In genomic region chr3:84615050-84615855, GRCm38 (mm10) we compare ENCODE assay signal across 8 mouse cellular contexts. TPM values are rescaled to one million over a fixed set of nuclear protein-coding genes. Genes with fewer than 3 reads are reported as not detected.
DNase-seq lines count a peak whose midpoint lies in the region; ATAC-seq and TF ChIP-seq lines count a peak whose summit lies in the region.

No protein-coding gene starts in this region.

- no peak overlapping the region for H3K4me2 ChIP-seq in forebrain, embryonic 14.5 days (ENCODE audit: low read length)
- no peak overlapping the region for H3K4me2 ChIP-seq in liver, postnatal 0 days (ENCODE audit: low read depth, low read length)
- no peak overlapping the region for H3K4me2 ChIP-seq in liver, embryonic 11.5 days

- no peaks in the 10 kb centered on the region for H3K27me3 ChIP-seq in forebrain, embryonic 14.5 days (replicated peaks; ENCODE audit: control insufficient read depth, insufficient read depth, low read length)
- no peaks in the 10 kb centered on the region for H3K27me3 ChIP-seq in forebrain, embryonic 10.5 days (ENCODE audit: poor library complexity, severe bottlenecking)
- H3K27me3 ChIP-seq in liver, postnatal 0 days (ENCODE audit: insufficient read depth, low read length) = no peaks in the 10 kb centered on the region
- no peaks in the 10 kb centered on the region for H3K27me3 ChIP-seq in liver, embryonic 11.5 days (replicated peaks; ENCODE audit: control insufficient read depth, insufficient read depth, low read length)

- no peaks in the 10 kb centered on the region for H3K4me1 ChIP-seq in forebrain, embryonic 14.5 days (ENCODE audit: control insufficient read depth, insufficient read depth, low read length)
- H3K4me1 ChIP-seq in forebrain, embryonic 10.5 days = no peaks in the 10 kb centered on the region
- no peaks in the 10 kb centered on the region for H3K4me1 ChIP-seq in liver, postnatal 0 days (ENCODE audit: insufficient read depth)
- H3K4me1 ChIP-seq in liver, embryonic 11.5 days (replicated peaks; ENCODE audit: control insufficient read depth, insufficient read depth, low read length) = no peaks in the 10 kb centered on the region

- no peaks in the 10 kb centered on the region for H3K9me3 ChIP-seq in forebrain, embryonic 14.5 days (replicated peaks; ENCODE audit: control insufficient read depth, low read length)
- H3K9me3 ChIP-seq in forebrain, embryonic 10.5 days = no peaks in the 10 kb centered on the region
- no peaks in the 10 kb centered on the region; the same call in 1 of the 2 replicates for H3K9me3 ChIP-seq in liver, postnatal 0 days (ENCODE audit: low read length)
- no peaks in the 10 kb centered on the region for H3K9me3 ChIP-seq in liver, embryonic 11.5 days (ENCODE audit: control insufficient read depth, low read length)

- TF ChIP-seq EP300 in liver, postnatal 0 days (IDR thresholded peaks at IDR 0.05; ENCODE audit: low read depth) = no peak

- 29% methylated on average over 5 of the region's 5 CpGs for WGBS in forebrain, embryonic 14.5 days
- WGBS in forebrain, embryonic 10.5 days = 25% methylated on average over 5 of the region's 5 CpGs
- 19% methylated on average over 5 of the region's 5 CpGs for WGBS in liver, postnatal 0 days (ENCODE audit: insufficient replicate concordance)
- WGBS in liver, embryonic 11.5 days = 20% methylated on average over 5 of the region's 5 CpGs

- TF ChIP-seq CTCF in liver, postnatal 0 days (IDR thresholded peaks at IDR 0.05; ENCODE audit: low read depth) = peak; percentile 76

- H3K36me3 ChIP-seq in forebrain, embryonic 14.5 days (ENCODE audit: control insufficient read depth, insufficient read depth, low read length) = no peaks in the 10 kb centered on the region
- no peaks in the 10 kb centered on the region for H3K36me3 ChIP-seq in forebrain, embryonic 10.5 days (replicated peaks)
- no peaks in the 10 kb centered on the region for H3K36me3 ChIP-seq in liver, postnatal 0 days (replicated peaks; ENCODE audit: insufficient read depth, low read length)
- H3K36me3 ChIP-seq in liver, embryonic 11.5 days (ENCODE audit: control insufficient read depth, insufficient read depth, low read length) = no peaks in the 10 kb centered on the region

- no peak overlapping the region for H3K4me3 ChIP-seq in forebrain, embryonic 14.5 days (ENCODE audit: low read depth, low read length)
- no peak overlapping the region for H3K4me3 ChIP-seq in forebrain, embryonic 10.5 days
- no peak overlapping the region for H3K4me3 ChIP-seq in liver, postnatal 0 days (ENCODE audit: low read depth, low read length)
- H3K4me3 ChIP-seq in liver, embryonic 11.5 days (ENCODE audit: low read depth, low read length) = no peak overlapping the region

- peak; percentile 60; the same call in 1 of the 2 replicates for ATAC-seq in forebrain, embryonic 14.5 days
- ATAC-seq in liver, postnatal 0 days = no peak
- no peak for ATAC-seq in liver, embryonic 11.5 days (replicated peaks; ENCODE audit: low FRiP score)
- ATAC-seq in megakaryocyte, adult 5-6 weeks (ENCODE audit: poor library complexity, severe bottlenecking) = peak; percentile 98

- DNase-seq in forebrain, embryonic 14.5 days (ENCODE audit: low spot score) = peak; percentile 81
- DNase-seq in forebrain, embryonic 10.5 days (ENCODE audit: extremely low spot score, low spot score) = no peak
- no peak for DNase-seq in liver, postnatal 0 days
- DNase-seq in liver, embryonic 11.5 days (ENCODE audit: low spot score) = no peak
- DNase-seq in brain, adult 2 months (ENCODE audit: low read depth, low spot score) = peak; percentile 77
- peak; percentile 13 to 23 for DNase-seq in heart, postnatal 36 days
- no peak for DNase-seq in spleen, postnatal 4 days (ENCODE audit: low spot score in 2 of 2)

- intact Hi-C loops in heart, postnatal 36 days (cut with DNase I) = loop anchor here (1.0 to 5.0 kb wide), 4 partner anchors 78 to 292 kb away; no protein-coding TSS in a partner anchor

- no peak overlapping the region for H3K27ac ChIP-seq in forebrain, embryonic 14.5 days (ENCODE audit: low read depth, low read length)
- H3K27ac ChIP-seq in forebrain, embryonic 10.5 days = no peak overlapping the region
- H3K27ac ChIP-seq in liver, postnatal 0 days (ENCODE audit: low read depth) = no peak overlapping the region
- no peak overlapping the region for H3K27ac ChIP-seq in liver, embryonic 11.5 days (ENCODE audit: low read depth, low read length)

- no peak overlapping the region for H3K9ac ChIP-seq in forebrain, embryonic 14.5 days (ENCODE audit: low read length)
- no peak overlapping the region for H3K9ac ChIP-seq in liver, postnatal 0 days (replicated peaks)
- H3K9ac ChIP-seq in liver, embryonic 11.5 days (ENCODE audit: low read depth, low read length) = no peak overlapping the region

RNA-seq across cellular contexts. Expression of gene Tigd4, which starts 21.9 kb away (rescaled TPM):
- polyA plus RNA-seq in forebrain, embryonic 14.5 days (2014; fragmentation: Nextera tagmentation; extraction: Ambion mirVana) = not detected in 2 replicates
- polyA plus RNA-seq in forebrain, embryonic 10.5 days (2016; fragmentation: Nextera tagmentation; extraction: Ambion mirVana) = 0.06 TPM in 1 of 2 replicates, not detected in the other
- polyA plus RNA-seq in liver, postnatal 0 days (2015; fragmentation: Nextera tagmentation; extraction: Ambion mirVana) = not detected in 2 replicates
- not detected in 2 replicates for polyA plus RNA-seq in liver, embryonic 11.5 days (2014; fragmentation: Nextera tagmentation; extraction: Ambion mirVana)
- total RNA-seq in heart, postnatal 36 days (2021) = under 1 TPM in 1 of 2 experiments, not detected in 1; 0.08 TPM
- not detected in 2 replicates for total RNA-seq in megakaryocyte, adult 5-6 weeks (2015)
- total RNA-seq in megakaryocyte, adult 5-6 weeks (2017) = not detected in 2 replicates

RNA-seq across cellular contexts. Expression of gene Arfip1, which starts 32.8 kb away (rescaled TPM):
- polyA plus RNA-seq in forebrain, embryonic 14.5 days (2014; fragmentation: Nextera tagmentation; extraction: Ambion mirVana) = 24.2 and 26.9 TPM in 2 replicates
- 32.0 and 34.8 TPM in 2 replicates for polyA plus RNA-seq in forebrain, embryonic 10.5 days (2016; fragmentation: Nextera tagmentation; extraction: Ambion mirVana)
- 13.2 and 15.1 TPM in 2 replicates for polyA plus RNA-seq in liver, postnatal 0 days (2015; fragmentation: Nextera tagmentation; extraction: Ambion mirVana)
- polyA plus RNA-seq in liver, embryonic 11.5 days (2014; fragmentation: Nextera tagmentation; extraction: Ambion mirVana) = 30.9 and 33.7 TPM in 2 replicates
- 10 to 100 TPM; 13.8 to 19.5 TPM for total RNA-seq in heart, postnatal 36 days (2021)
- total RNA-seq in megakaryocyte, adult 5-6 weeks (2015) = 54.8 and 58.1 TPM in 2 replicates
- total RNA-seq in megakaryocyte, adult 5-6 weeks (2017) = 91.4 and 91.8 TPM in 2 replicates

RNA-seq across cellular contexts. Expression of gene Tmem154, which starts 50.7 kb away (rescaled TPM):
- 0.95 and 0.96 TPM in 2 replicates for polyA plus RNA-seq in forebrain, embryonic 14.5 days (2014; fragmentation: Nextera tagmentation; extraction: Ambion mirVana)
- 0.18 and 0.27 TPM in 2 replicates for polyA plus RNA-seq in forebrain, embryonic 10.5 days (2016; fragmentation: Nextera tagmentation; extraction: Ambion mirVana)
- polyA plus RNA-seq in liver, postnatal 0 days (2015; fragmentation: Nextera tagmentation; extraction: Ambion mirVana) = 2.9 and 3.5 TPM in 2 replicates
- polyA plus RNA-seq in liver, embryonic 11.5 days (2014; fragmentation: Nextera tagmentation; extraction: Ambion mirVana) = 0.60 and 0.89 TPM in 2 replicates
- 1 to 10 TPM; 1.6 to 2.6 TPM for total RNA-seq in heart, postnatal 36 days (2021)
- 94.0 and 94.4 TPM in 2 replicates for total RNA-seq in megakaryocyte, adult 5-6 weeks (2015)
- total RNA-seq in megakaryocyte, adult 5-6 weeks (2017) = 44.4 and 60.0 TPM in 2 replicates

Comparison
In these comparisons a context has a peak if more than half of its experiments do, and no peak if none do; other contexts are left out.
1. DNase-seq: peak in forebrain, embryonic 14.5 days (single experiment), brain, adult 2 months (single experiment) and heart, postnatal 36 days (2 of 2); none in forebrain, embryonic 10.5 days (single experiment), liver, postnatal 0 days (single experiment), liver, embryonic 11.5 days (single experiment) and spleen, postnatal 4 days (0 of 2).
2. ATAC-seq: peak in forebrain, embryonic 14.5 days (single experiment) and megakaryocyte, adult 5-6 weeks (single experiment); none in liver, postnatal 0 days (single experiment) and liver, embryonic 11.5 days (single experiment).